Mouse (Mus musculus) limb, embryonic 13.5 days (tissue): ENCODE results near the gene Sel1l. TPM values are rescaled to one million over a fixed set of nuclear protein-coding genes. Genes with fewer than 3 reads are reported as not detected.

Source experiments
- ATAC-seq: fragments of 200-750 bp; cut with Nextera tagmentation; 2 replicates; pipeline ENCODE4 v1.8.0; 2017; ENCODE audit warnings: low read depth, moderate number of reproducible peaks, moderate TSS enrichment; ENCODE audit not compliant: low FRiP score
- H3K27ac ChIP-seq: fragments of 300-500 bp; sonication (generic); 2 replicates; pipeline ENCODE4 v1.5.1; 2015; ENCODE audit warnings: inconsistent platforms, mild to moderate bottlenecking, moderate library complexity
- H3K27me3 ChIP-seq: fragments of 300-500 bp; sonication (generic); 2 replicates; pipeline ENCODE4 v1.6.1; 2015; ENCODE audit warnings: mild to moderate bottlenecking, inconsistent platforms
- H3K36me3 ChIP-seq: fragments of 300-500 bp; sonication (generic); 2 replicates; pipeline ENCODE4 v1.6.1; 2015; ENCODE audit warnings: inconsistent platforms, mild to moderate bottlenecking, moderate library complexity
- H3K4me1 ChIP-seq: fragments of 300-500 bp; sonication (generic); 2 replicates; pipeline ENCODE4 v1.6.1; 2015; ENCODE audit warnings: inconsistent platforms
- H3K4me2 ChIP-seq: fragments of 300-500 bp; sonication (generic); replicated peaks from 2 replicates; pipeline ENCODE4 v1.6.1; 2015; ENCODE audit warnings: inconsistent platforms, mild to moderate bottlenecking, moderate library complexity
- H3K4me3 ChIP-seq: fragments of 300-500 bp; sonication (generic); 2 replicates; pipeline ENCODE4 v1.5.1; 2015; ENCODE audit warnings: moderate library complexity, mild to moderate bottlenecking, inconsistent platforms
- H3K9ac ChIP-seq: fragments of 300-500 bp; sonication (generic); 2 replicates; pipeline ENCODE4 v1.6.1; 2015; ENCODE audit warnings: mild to moderate bottlenecking, inconsistent platforms
- H3K9me3 ChIP-seq: fragments of 300-500 bp; sonication (generic); 2 replicates; pipeline ENCODE4 v1.6.1; 2016; ENCODE audit warnings: inconsistent platforms
- WGBS: fragments of 180-500 bp; shearing (Covaris S2); methylation state at CpG from one replicate; pipeline ENCODE4 v1.1.7; 2015; 5-methylcytosine and 5-hydroxymethylcytosine counted together
- polyA plus RNA-seq: library from polyadenylated mRNA; unstranded; fragments of >200 nt; fragmentation: Nextera tagmentation; extraction: Ambion mirVana; gene quantifications from 2 replicates; pipeline ENCODE4 v1.2.1, GENCODE M21; 2015

Gene Sel1l
- polyA plus RNA-seq, 1 experiment from 2014 or later, result 106 TPM

- no peaks in the 10 kb centered on the region for H3K27me3 ChIP-seq
- peaks cover 28% of the 10 kb centered on the region for H3K36me3 ChIP-seq
- WGBS, result 90% methylated on average over 9 of the region's 9 CpGs
- H3K9ac ChIP-seq, result no peak overlapping the region
- no peak for ATAC-seq
- no peak overlapping the region for H3K4me2 ChIP-seq
- H3K4me1 ChIP-seq, result peaks cover 14% of the 10 kb centered on the region
- H3K9me3 ChIP-seq, result no peaks in the 10 kb centered on the region
- H3K4me3 ChIP-seq, result no peak overlapping the region
- H3K27ac ChIP-seq, result no peak overlapping the region
Measured at GRCm38 (mm10) chr12:91845393-91845792, 3.6 kb downstream of the Sel1l start.

DNA sequence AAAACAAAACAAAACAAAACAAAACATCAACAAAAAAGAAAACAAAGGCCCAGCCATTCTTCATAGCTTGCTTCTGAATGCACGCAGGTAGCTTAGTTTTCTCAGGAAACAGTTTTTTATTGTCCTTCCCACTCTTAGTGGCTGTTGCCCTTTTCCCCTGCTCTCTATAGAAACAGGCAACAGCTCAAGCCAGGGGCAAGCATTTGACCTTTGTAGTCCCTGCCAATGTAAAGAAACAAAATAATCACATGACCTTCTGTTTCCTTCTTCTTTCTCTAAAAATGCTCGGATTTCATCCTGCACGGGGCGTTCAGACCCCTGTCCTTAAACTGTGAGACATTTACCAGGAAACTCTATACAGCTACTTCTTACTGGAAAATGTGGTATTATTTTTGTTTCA, 4.4 kb downstream of the Sel1l start:
- H3K4me2 ChIP-seq, result no peak overlapping the region
- no peak overlapping the region for H3K27ac ChIP-seq
- H3K4me3 ChIP-seq, result no peak overlapping the region
- H3K4me1 ChIP-seq, result peaks cover 14% of the 10 kb centered on the region
- WGBS, result 69% methylated on average over 4 of the region's 4 CpGs
- H3K9ac ChIP-seq, result no peak overlapping the region
- ATAC-seq, result no peak
- no peaks in the 10 kb centered on the region for H3K27me3 ChIP-seq
- H3K36me3 ChIP-seq, result peaks cover 34% of the 10 kb centered on the region
- no peaks in the 10 kb centered on the region for H3K9me3 ChIP-seq

GRCm38 (mm10) chr12:91843888-91844287, 5.1 kb downstream of the Sel1l start:
- Histone ChIP-seq H3K27ac (no peak overlapping the region), H3K9me3 (no peaks in the 10 kb centered on the region), H3K4me1 (peaks cover 14% of the 10 kb centered on the region), H3K36me3 (peaks cover 41% of the 10 kb centered on the region), H3K9ac (no peak overlapping the region), H3K27me3 (no peaks in the 10 kb centered on the region), H3K4me3 (no peak overlapping the region), H3K4me2 (no peak overlapping the region)
- 96% methylated on average over 13 of the region's 13 CpGs for WGBS
- ATAC-seq, result no peak

- no peak for ATAC-seq
- no peak overlapping the region for H3K9ac ChIP-seq
- H3K4me3 ChIP-seq, result no peak overlapping the region
- no peaks in the 10 kb centered on the region for H3K9me3 ChIP-seq
- 87% methylated on average over 6 of the region's 6 CpGs for WGBS
- H3K36me3 ChIP-seq, result peaks cover 63% of the 10 kb centered on the region
- no peaks in the 10 kb centered on the region for H3K27me3 ChIP-seq
- no peak overlapping the region for H3K27ac ChIP-seq
- no peak overlapping the region for H3K4me2 ChIP-seq
- H3K4me1 ChIP-seq, result no peaks in the 10 kb centered on the region
Measured at GRCm38 (mm10) chr12:91841714-91842113, 7.2 kb downstream of the Sel1l start.

GRCm38 (mm10) chr12:91838261-91838660, 10.7 kb downstream of the Sel1l start:
- Histone ChIP-seq H3K9me3 (no peaks in the 10 kb centered on the region), H3K27ac (no peak overlapping the region), H3K4me1 (no peaks in the 10 kb centered on the region), H3K27me3 (no peaks in the 10 kb centered on the region), H3K36me3 (peaks cover 90% of the 10 kb centered on the region), H3K4me3 (no peak overlapping the region), H3K4me2 (no peak overlapping the region), H3K9ac (no peak overlapping the region)
- 71% methylated on average over 7 of the region's 7 CpGs for WGBS
- ATAC-seq, result no peak

GRCm38 (mm10) chr12:91837401-91838065, 11.4 kb downstream of the Sel1l start:
- WGBS, result 84% methylated on average over 7 of the region's 7 CpGs
- no peaks in the 10 kb centered on the region for H3K27me3 ChIP-seq
- no peaks in the 10 kb centered on the region for H3K9me3 ChIP-seq
- H3K4me2 ChIP-seq, result no peak overlapping the region
- no peak overlapping the region for H3K4me3 ChIP-seq
- no peak overlapping the region for H3K27ac ChIP-seq
- H3K36me3 ChIP-seq, result peaks cover 94% of the 10 kb centered on the region
- ATAC-seq, result no peak; the same call in 1 of the 2 replicates
- no peaks in the 10 kb centered on the region for H3K4me1 ChIP-seq
- no peak overlapping the region for H3K9ac ChIP-seq

- 70% methylated on average over 5 of the region's 5 CpGs for WGBS
- H3K27me3 ChIP-seq, result no peaks in the 10 kb centered on the region
- H3K4me3 ChIP-seq, result no peak overlapping the region
- no peak overlapping the region for H3K9ac ChIP-seq
- peaks cover 86% of the 10 kb centered on the region for H3K36me3 ChIP-seq
- no peaks in the 10 kb centered on the region for H3K9me3 ChIP-seq
- H3K4me1 ChIP-seq, result no peaks in the 10 kb centered on the region
- H3K4me2 ChIP-seq, result no peak overlapping the region
- no peak for ATAC-seq
- H3K27ac ChIP-seq, result no peak overlapping the region
Measured at GRCm38 (mm10) chr12:91833939-91834333, 15.0 kb downstream of the Sel1l start.

- Histone ChIP-seq H3K4me2 (no peak overlapping the region), H3K4me1 (no peaks in the 10 kb centered on the region), H3K9ac (no peak overlapping the region), H3K36me3 (peaks cover 85% of the 10 kb centered on the region), H3K9me3 (no peaks in the 10 kb centered on the region), H3K27me3 (no peaks in the 10 kb centered on the region), H3K4me3 (no peak overlapping the region), H3K27ac (no peak overlapping the region)
- no peak for ATAC-seq
- WGBS, result 94% methylated on average over 3 of the region's 3 CpGs
Measured at GRCm38 (mm10) chr12:91833237-91833938, 15.6 kb downstream of the Sel1l start.

- 94% methylated on average over 7 of the region's 7 CpGs for WGBS
- no peaks in the 10 kb centered on the region for H3K27me3 ChIP-seq
- no peak overlapping the region for H3K4me3 ChIP-seq
- no peak overlapping the region for H3K27ac ChIP-seq
- H3K4me1 ChIP-seq, result no peaks in the 10 kb centered on the region
- no peak for ATAC-seq
- H3K9ac ChIP-seq, result no peak overlapping the region
- H3K4me2 ChIP-seq, result no peak overlapping the region
- no peaks in the 10 kb centered on the region for H3K9me3 ChIP-seq
- H3K36me3 ChIP-seq, result peaks cover 82% of the 10 kb centered on the region
Measured at GRCm38 (mm10) chr12:91831410-91831809, 17.5 kb downstream of the Sel1l start.

GRCm38 (mm10) chr12:91820461-91820860, 28.5 kb downstream of the Sel1l start:
- H3K4me1 ChIP-seq, result no peaks in the 10 kb centered on the region
- 90% methylated on average over 12 of the region's 12 CpGs for WGBS
- no peaks in the 10 kb centered on the region for H3K9me3 ChIP-seq
- H3K27ac ChIP-seq, result no peak overlapping the region
- no peak overlapping the region for H3K9ac ChIP-seq
- H3K27me3 ChIP-seq, result no peaks in the 10 kb centered on the region
- H3K4me2 ChIP-seq, result no peak overlapping the region
- no peak overlapping the region for H3K4me3 ChIP-seq
- ATAC-seq, result no peak
- peaks cover 75% of the 10 kb centered on the region for H3K36me3 ChIP-seq

- Histone ChIP-seq H3K9me3 (no peaks in the 10 kb centered on the region), H3K27me3 (no peaks in the 10 kb centered on the region), H3K36me3 (peaks cover 75% of the 10 kb centered on the region), H3K4me3 (no peak overlapping the region), H3K27ac (no peak overlapping the region), H3K4me1 (no peaks in the 10 kb centered on the region), H3K4me2 (no peak overlapping the region), H3K9ac (no peak overlapping the region)
- WGBS, result 84% methylated on average over 4 of the region's 4 CpGs
- no peak for ATAC-seq
Measured at GRCm38 (mm10) chr12:91818726-91819125, 30.2 kb downstream of the Sel1l start.

DNA sequence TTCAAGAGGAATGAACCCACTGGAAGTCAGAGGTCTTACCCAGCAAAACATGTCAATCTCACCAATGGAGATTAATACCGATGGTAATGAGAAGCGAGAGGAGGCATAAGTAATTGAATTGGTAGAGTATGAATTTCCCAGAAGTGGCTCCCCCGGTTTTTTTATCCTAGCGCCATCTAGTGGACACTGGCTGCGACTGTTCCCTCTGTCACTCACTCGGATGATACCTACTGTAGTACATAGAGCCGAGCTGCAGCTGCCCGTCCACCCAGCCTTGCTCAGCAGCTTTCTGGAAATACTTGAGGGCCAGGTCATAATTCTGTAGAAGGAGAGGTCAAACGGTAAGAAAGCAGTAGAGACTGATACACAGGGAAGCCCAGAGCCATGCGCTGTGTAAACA, 33.0 kb downstream of the Sel1l start:
- no peak overlapping the region for H3K4me3 ChIP-seq
- no peak overlapping the region for H3K27ac ChIP-seq
- peak; percentile 57; the same call in 1 of the 2 replicates for ATAC-seq
- H3K4me2 ChIP-seq, result no peak overlapping the region
- H3K9ac ChIP-seq, result no peak overlapping the region
- no peaks in the 10 kb centered on the region for H3K4me1 ChIP-seq
- no peaks in the 10 kb centered on the region for H3K27me3 ChIP-seq
- 31% methylated on average over 10 of the region's 10 CpGs for WGBS
- H3K36me3 ChIP-seq, result peaks cover 77% of the 10 kb centered on the region
- no peaks in the 10 kb centered on the region for H3K9me3 ChIP-seq

GRCm38 (mm10) chr12:91815552-91815951, 33.4 kb downstream of the Sel1l start:
- H3K4me1 ChIP-seq, result no peaks in the 10 kb centered on the region
- no peak for ATAC-seq
- H3K36me3 ChIP-seq, result peaks cover 81% of the 10 kb centered on the region
- H3K9me3 ChIP-seq, result no peaks in the 10 kb centered on the region
- H3K9ac ChIP-seq, result no peak overlapping the region
- H3K4me2 ChIP-seq, result no peak overlapping the region
- no peak overlapping the region for H3K27ac ChIP-seq
- no peak overlapping the region for H3K4me3 ChIP-seq
- no peaks in the 10 kb centered on the region for H3K27me3 ChIP-seq
- 95% methylated on average over 11 of the region's 11 CpGs for WGBS
